Mouse (Mus musculus): Measurements from ENCODE around the gene Fbxw25. TPM values are rescaled to one million over a fixed set of nuclear protein-coding genes. Genes with fewer than 3 reads are reported as not detected.

Fbxw25 gene
- not detected for polyA plus RNA-seq (2017; shearing (Covaris generic))

DNA sequence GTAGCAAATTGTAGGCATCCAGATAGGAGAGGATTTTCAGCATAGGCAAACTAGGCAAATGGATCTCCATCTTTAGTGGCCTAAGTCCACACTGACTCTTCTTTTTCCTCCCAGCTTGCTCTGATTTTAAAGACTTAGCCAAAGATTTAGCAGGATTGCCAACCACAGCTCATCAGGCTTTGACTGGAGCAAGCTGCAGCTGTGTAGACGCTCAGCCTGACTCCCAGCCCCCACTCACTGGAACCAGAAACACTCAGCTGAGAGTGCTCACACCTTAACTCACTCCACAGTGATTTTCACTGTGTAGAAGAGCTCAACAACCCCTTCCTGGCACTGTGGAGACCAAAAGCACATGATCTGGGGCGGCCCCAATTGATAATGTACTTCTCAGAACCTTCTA is at the start of gene Fbxw25:
Gene Fbxw25, minus strand, starts transcription at position 101 of the 400 bp plus-strand sequence.

DNA sequence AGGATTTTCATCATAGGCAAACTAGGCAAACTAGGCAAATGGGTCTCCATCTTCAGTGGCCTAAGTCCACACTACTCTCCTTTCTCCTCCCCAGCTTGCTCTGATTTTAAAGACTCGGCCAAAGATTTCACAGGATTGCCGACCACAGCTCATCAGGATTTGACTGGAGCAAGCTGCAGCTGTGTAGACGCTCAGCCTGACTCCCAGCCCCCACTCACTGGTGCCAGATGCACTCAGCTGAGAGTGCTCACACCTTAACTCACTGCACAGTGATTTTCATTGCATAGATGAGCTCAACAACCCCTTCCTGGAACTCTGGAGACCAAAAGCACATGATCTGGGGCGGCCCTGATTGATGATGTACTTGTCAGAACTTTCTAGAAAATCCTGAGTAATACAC is 38.1 kb upstream of the Fbxw25 start, which contains the start of gene Fbxw18:
Gene Fbxw18, minus strand, starts transcription at position 101 of the 400 bp plus-strand sequence.

DNA sequence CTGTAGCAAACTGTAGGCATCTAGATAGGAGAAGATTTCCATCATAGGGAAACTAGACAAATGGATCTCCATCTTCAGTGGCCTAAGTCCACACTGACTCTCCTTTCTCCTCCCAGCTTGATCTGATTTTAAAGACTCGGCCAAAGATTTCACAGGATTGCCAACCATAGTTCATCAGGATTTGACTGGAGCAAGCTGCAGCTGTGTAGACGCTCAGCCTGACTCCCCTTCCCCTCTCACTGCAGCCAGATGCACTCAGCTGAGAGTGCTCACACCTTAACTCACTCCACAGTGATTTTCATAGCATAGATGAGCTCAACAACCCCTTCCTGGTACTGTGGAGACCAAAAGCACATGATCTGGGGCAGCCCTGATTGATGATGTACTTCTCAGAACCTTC is 38.5 kb downstream of the Fbxw25 start, which contains the start of gene Fbxw24:
Gene Fbxw24, minus strand, starts transcription at position 101 of the 400 bp plus-strand sequence.

Other genes with a start within 250 kb of the Fbxw25 start
- gene Fbxw16, start 215.5 kb downstream of the Fbxw25 start, polyA plus RNA-seq (2017; shearing (Covaris generic)) = not detected
- gene Fbxw19, start 168.8 kb downstream of the Fbxw25 start, polyA plus RNA-seq (2017; shearing (Covaris generic)) = not detected
- not detected for gene Fbxw15, start 96.4 kb downstream of the Fbxw25 start, polyA plus RNA-seq (2017; shearing (Covaris generic))
- gene Fbxw24, start 38.6 kb downstream of the Fbxw25 start, polyA plus RNA-seq (2017; shearing (Covaris generic)) = not detected
- not detected for gene Fbxw18, start 38.0 kb upstream of the Fbxw25 start, polyA plus RNA-seq (2017; shearing (Covaris generic))
- not detected for gene Fbxw26, start 81.4 kb upstream of the Fbxw25 start, polyA plus RNA-seq (2017; shearing (Covaris generic))
- not detected for gene Fbxw27, start 126.0 kb upstream of the Fbxw25 start, polyA plus RNA-seq (2017; shearing (Covaris generic))
- not detected for gene Spink8, start 147.6 kb upstream of the Fbxw25 start, polyA plus RNA-seq (2017; shearing (Covaris generic))
- 16.8 TPM for gene Nme6, start 168.1 kb upstream of the Fbxw25 start, polyA plus RNA-seq (2017; shearing (Covaris generic))
- not detected for gene Camp, start 185.0 kb upstream of the Fbxw25 start, polyA plus RNA-seq (2017; shearing (Covaris generic))
- 9.8 TPM for gene Cdc25a, start 210.9 kb upstream of the Fbxw25 start, polyA plus RNA-seq (2017; shearing (Covaris generic))